Mouse (Mus musculus) adrenal gland, postnatal 25 days (tissue): ENCODE measurements around the gene Lrrc36. TPM values are rescaled to one million over a fixed set of nuclear protein-coding genes. Genes with fewer than 3 reads are reported as not detected.

Experiments
- DNase-seq: peaks from one replicate; pipeline ENCODE4 v3.0.0; 2021; ENCODE audit warnings: mixed read lengths
- total RNA-seq: library from RNA; stranded (reverse); gene quantifications from 2 replicates; pipeline ENCODE4 v1.2.3, GENCODE M21; 2021

Lrrc36 gene
- total RNA-seq, 1 experiment from 2014 or later, result 6.1 TPM

DNA sequence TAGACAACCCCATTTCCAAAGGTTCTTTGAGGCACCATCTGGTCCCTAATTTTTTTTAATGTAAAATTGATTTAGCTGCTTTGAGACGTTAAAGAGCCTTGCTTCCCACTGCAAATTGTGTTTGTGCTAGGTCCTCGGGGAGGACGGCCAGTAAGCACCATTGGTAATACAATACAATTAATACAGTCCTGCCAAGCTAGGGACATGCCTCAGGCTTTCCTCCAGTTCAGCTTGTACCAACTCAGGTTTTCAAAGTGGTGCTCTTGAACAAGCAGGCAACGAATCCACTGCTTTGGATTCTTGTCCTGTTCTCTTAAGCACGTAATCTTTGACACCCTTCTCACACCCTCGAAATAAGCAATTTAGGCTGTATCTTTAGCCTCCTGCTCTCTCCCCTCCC is 19.6 kb downstream of the Lrrc36 start:
- no peak for DNase-seq

DNA sequence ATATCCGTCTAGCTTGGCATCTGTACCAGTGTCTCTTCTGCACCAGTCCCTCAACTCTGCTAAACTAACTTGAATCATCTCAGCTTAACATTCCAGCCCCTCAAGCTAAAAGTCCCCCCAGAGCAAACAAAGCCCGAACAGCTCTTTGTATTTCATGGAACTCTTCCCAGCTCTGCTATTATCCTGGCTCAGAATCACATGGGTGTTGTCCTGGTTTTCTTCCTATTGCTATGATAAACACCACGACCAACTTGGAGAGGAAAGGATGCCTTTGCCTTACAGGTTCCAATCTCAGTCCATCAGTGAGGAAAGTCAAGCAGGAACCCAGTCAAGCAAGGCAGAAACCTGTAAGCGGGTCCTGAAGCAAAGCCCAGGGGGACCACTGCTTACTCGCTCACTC is 20.1 kb downstream of the Lrrc36 start:
- DNase-seq, result no peak

DNA sequence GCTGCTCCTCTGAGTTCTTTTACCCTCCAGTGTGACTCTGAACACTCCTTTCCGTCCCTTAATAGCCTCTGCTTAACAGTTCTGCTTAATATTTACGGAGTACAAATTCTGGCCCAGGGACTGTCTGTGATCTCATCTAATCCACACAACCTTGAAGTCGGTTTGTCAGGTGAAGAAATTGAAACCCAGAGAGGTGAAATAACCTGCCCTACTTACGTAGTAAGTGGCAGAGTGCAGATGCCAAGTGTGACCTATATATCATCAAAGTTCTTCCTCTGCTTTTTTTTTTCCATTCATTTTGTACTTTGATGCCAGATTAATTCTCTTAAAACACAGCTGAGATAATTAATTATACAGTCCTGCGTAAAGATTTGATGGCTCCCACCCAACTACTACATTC is 20.8 kb downstream of the Lrrc36 start:
- DNase-seq, result no peak

DNA sequence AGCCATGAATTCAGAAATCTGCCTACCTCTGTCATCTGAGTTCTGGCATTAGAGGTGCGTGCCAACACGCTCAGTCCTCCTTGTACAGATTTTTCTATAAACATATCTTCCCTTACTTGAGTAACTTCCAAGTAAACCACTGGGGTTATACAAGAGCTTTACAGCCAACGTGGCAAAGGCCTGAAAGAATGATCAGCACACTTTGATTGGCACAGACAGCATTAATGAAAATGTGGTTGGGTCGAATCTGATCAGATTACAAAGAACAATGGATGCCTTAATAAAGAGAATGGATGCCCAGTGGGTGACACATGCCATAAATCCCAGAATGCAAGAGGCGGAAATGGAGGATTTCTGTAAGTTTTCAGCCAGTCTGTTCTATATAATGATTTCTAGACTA is 22.8 kb downstream of the Lrrc36 start:
- DNase-seq, result no peak

DNA sequence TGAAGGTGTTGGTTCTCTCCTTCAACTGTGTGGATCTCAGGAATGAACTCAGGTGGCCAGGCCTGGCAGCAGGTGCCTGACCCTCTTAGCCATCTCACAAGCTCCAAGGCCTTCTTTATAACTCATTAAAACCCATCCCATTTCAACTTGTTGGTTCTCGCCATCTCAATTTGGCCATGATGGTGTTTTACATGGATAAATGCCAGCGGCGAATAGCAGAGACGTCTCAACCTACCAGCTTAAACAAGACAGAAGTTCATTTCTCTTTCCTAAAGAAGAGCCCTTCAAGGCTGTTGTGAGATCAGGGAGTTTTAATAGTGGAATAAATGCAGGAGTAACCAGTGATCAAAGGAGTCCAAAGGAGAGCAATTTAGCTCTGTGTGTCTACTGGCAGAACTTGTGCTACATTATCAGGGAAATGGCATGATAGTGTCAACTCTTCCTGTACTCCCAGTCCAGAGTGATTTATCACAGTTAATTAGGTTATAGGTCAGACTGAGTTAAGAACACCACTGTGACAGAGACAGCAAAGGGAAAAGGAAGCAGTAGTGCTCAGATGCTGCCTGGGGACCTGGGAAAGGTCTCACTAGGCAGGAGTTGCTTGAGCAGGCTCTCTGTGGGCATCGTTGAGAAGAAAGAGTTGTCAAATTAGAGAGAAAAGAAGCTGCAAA is 23.8 kb downstream of the Lrrc36 start:
- DNase-seq, result no peak

DNA sequence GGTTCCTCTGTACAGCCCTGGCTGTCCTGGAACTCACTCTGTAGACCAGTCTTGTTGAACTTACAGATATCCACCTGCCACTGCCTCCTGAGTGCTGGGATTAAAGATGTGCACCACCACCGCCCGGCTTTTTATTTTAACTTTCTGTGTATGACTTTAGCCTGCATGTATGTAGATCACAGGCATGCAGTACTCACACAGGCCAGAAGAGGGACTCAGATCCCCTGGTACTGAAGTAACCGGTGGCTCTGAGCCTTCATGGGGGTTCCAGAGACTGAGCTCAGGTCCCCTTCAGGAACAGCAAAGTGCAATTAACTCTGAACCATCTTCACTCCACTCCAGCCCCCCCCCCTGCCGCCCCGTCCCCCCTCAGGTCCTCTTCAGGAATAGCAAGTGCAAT is 25.5 kb downstream of the Lrrc36 start:
- DNase-seq, result peak; percentile 44

DNA sequence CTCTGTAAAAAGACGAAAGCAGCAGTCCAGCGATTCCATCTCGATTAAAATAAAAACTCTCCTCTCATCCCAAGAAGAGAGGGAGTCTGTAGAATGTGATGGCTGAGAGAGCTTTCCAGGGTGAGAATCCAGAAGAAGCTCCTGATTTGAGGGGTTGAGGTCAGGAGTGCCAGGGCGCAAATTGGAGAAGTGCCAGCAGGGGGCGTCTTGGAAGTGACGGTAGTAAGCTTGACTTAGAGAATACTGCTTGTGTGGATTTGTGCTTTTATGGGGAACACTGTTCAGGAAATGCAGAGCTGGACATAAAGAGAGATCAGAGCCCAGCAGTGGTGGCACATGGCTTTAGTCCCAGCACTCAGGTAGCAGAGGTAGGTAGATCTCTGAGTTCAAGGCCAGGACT is 28.1 kb downstream of the Lrrc36 start:
- peak; percentile 45 for DNase-seq

DNA sequence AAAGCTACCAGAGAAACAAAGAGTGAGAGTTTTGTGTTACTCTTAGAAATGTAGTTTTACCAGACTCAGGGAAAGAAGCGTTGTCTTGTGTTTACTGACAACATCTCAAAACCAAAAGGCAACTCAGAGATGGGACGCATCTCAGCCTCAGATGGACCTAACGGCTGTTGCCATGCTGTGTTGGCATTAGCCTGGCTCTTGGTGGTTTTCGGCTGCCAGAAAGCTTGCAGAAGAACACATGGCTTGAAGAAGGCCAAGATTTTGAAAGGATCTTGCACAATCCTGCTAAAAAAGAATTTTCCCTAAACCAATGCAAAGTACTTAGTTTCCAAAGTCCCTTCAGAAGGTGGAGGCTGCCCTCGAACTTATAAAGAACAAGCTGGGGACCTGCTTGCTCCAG is 29.3 kb downstream of the Lrrc36 start:
- DNase-seq, result no peak

DNA sequence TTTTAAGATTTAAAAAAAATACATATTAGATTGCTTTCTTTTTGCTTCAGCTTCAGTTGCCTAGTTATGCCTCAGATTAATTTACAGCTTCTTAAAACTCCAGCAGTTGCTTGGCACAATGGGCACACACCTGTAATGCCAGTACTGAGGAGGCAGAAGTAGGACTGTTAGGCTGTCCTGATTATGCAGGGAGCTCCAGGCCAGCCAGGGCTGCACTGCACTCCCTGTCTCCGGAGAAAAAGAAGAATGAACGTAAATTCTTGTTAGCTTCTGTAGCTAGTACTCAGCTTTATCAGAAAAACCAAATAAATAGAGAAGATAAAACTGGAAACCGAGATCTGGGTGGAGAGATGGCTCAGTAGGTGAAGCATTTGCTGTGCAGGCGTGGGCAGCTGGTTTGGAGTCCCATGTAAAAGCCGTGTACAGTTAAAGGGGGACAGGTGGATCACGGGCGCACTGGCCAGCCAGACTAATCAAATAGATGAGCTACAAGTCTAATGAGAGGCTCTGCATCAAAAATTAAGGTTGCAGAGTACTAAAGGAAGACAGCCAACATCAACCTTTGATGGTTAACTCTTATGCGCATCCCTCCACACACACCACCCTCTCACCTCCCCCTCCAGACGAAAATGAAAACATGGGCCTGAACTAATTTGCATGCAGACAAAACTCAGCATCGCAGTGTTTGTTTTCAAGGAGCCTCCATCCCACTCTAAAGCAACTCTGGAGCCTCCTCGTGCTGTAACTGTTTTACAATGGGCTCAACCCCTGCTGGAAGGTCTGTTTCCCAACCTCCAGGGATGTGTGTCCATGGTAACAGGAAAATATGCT is 32.1 kb downstream of the Lrrc36 start:
- no peak for DNase-seq

DNA sequence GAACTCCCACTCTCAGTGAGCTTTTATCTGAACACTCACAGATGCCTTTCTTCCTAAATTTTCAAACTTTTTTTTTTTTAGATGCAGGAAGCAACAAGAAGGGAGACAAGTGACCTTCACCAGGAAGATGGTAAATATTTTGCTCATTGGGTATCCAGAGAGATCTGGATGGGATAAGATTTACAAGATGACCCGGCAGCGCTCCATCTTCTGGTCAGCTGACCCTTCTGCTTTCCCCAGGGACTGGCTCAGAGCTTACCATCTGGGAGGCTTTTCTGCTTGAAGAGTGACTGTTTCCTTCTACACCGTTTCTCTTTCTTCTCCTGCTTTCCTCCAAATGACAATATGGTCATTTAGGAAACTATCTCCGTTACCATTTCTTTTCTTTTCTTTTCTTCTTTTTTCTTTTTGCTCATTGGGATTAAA is 32.8 kb downstream of the Lrrc36 start:
- DNase-seq, result no peak

DNA sequence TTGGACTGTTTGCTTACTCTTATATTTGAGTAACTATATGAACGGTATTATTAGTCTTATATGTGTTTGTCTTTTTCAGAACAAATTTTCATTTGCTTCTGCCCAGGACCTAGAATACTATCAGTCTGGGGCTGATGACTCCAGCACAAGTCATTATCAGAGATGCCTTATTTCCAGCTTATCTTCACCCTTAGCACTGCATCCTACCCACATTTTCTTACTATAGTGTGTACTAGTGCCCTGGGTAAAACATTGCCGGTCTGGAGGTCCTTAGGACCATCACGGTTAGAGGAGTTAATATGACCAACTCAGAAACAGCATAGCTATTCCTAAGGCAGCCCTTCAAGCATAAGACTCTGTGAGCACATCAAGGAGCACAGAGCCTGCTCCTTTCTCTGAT is 34.8 kb downstream of the Lrrc36 start:
- no peak for DNase-seq

DNA sequence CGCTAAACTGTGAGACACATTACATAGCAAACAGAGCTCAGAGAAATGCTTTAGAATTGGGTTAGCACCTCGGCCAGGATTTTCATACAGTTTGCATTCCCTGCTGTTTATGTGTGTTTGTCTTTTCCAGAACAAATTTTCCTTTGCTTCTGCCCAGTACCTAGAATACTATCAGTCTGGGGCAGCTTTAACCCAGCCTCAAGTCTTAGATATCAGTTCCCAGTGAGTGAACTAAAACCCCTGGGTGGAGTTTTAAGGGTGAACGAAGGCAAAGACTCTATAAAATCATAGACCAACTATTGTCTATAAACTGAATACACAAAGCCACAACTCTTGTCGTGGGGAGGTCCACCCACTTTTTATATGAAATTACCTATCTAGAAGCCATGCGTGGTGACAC is 35.2 kb downstream of the Lrrc36 start:
- DNase-seq, result no peak

DNA sequence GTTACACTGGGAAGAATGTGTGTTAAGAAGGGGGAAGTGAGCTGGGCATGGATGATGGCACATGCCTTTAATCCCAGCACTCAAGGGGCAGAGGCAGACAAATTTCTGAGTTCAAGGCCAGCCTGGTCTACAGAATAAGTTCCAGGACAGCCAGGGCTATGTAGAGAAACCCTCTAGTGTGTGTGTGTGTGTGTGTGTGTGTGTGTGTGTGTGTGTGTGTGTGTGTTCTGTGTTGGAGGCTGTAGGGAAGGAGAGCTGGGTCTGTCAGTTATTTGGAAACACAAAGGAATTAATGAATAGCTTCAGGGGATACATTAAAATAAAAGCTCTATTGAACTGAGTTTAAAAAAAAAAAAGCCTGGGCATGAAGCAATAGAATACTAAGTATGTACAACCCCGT is 37.6 kb downstream of the Lrrc36 start:
- no peak for DNase-seq

DNA sequence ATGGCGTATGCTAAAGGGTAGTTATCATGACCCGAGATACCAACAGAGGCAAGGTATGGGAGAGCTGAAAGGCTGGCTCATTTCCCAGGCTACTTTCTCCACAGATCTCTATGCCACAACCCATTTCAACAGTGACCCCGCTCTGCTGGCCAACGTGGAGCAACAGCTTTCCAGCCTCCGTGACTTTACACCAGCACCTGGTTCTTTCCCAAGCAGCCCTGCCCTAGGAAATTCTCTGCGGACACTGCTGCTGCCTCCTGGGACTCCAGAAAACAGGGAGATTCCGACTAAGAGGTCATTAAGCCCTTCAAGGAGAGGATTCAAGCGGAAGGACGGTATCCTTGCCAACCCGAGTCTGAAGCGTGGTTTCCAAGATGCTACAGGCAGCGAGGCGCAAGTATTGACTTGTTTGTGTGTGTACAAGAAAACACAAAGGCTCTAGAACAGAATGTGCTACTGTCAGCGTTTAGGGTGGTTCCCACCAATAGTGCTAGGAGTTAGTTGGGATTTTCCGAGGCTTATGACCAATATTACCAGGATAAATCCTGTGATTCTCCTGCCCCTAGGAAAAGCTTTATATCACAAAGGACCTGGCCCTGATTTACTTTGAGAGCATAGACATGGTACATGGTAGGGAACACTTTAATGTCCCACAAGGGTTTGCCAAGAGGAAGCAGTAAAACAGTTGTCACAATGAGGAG is 38.7 kb downstream of the Lrrc36 start:
- no peak for DNase-seq

DNA sequence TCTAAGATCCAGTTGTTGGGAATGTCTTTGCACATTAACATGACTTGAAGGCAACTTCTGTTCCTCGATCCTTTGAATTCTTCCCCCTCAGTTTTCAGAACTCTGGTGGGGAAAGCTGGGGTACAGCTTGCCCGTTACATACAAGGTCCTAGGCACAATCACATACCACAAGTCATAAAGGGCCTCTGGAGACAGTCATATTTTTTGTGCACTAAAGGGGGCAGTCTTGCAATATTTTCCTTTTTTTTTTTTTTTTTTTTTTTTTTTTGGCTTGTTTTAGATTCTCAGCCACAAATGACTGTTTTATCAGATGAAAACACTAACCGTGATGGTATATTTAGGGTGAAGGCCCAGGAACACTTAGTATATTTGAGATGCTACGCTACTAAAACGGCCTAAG is 39.9 kb downstream of the Lrrc36 start:
- DNase-seq, result no peak

DNA sequence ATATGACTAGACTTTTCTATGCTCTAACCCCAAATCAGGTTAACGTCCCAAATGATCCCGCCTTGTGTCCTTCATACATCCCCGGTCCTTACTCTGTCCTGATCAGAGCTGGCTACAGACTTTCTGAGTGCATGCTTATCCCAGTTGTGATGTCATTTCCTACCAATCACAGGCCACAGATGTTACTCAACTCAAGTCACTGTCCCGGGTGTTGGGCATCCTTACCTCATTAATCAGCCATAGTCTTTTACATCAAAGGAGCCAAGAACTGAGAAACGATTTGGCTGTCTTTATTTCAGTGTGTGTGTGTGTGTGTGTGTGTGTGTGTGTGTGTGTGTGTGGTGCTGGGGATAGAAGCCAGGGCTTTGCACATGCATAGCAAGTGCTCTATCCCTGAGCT is 40.7 kb downstream of the Lrrc36 start:
- no peak for DNase-seq

DNA sequence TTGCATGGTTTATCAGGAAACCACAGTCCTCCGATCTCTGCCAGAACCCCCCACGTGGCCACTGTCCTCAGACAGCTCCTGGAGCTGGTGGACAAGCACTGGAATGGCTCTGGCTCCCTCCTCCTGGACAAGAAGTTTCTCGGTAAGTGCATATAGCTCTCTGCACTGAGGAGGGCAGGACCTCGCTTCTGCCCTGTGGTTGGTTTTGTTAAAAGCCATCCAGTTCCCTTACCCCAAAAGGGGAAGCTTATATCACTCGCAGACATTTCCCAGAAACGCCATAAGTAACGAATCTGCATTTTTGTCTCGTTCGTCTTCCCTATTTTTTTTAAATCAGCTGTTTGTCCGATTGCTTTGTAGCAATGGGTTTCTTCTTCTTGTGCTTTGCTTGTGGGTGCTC is 41.8 kb downstream of the Lrrc36 start:
- DNase-seq, result no peak

DNA sequence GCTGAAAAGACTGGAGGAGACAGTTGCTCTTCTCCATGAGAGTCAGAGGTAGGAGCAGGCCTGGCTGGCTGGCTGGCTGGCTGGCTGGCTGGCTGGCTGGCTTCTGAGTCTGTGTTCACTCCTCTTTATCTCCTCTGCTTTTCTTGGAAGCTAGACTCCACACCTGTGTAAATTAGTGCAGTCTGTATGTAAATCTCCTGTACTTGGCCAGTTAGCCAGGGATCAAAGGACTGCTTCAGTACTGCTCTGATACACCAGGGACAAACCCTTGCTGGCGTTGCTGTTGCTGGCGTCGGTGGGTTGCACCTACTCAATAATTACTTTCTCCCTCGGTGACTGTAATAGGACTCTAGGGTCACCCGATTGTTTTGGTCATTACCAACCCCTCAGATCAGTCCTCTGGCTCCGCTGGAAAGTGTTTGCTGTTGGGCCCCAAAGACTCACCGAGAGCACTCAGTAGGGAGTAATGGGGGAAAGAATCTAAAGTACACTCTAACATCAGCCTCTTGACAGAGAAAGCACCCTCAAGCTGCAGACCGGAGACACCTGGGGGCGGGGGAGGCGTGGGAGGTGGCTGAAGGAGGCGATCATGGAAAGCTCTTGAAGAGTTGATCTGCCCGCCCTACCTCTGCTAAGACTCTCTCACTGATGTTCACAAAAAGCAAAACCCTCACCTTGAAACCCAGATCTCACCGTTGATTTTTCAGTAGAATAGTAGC is 47.9 kb downstream of the Lrrc36 start:
- DNase-seq, result no peak

DNA sequence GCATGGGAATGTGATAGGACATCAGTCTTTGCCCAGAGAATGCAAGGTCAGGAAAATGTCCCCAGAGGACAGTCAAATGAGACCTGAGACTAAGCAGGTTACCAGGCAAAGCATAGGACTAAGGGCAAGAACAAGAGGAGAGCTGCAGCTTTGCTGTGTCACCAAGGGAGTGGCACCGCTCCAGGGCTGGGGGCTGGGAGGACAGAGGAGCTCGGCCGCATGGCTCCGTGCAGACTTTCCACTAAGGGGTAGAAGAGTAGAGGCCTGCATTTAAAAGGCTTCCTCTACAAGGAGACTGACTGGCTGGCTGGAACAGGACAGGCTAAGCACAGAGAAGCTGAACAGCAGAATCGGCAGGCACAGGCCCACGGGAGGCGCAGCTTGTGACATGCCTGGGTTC is 51.2 kb downstream of the Lrrc36 start:
- DNase-seq, result no peak

DNA sequence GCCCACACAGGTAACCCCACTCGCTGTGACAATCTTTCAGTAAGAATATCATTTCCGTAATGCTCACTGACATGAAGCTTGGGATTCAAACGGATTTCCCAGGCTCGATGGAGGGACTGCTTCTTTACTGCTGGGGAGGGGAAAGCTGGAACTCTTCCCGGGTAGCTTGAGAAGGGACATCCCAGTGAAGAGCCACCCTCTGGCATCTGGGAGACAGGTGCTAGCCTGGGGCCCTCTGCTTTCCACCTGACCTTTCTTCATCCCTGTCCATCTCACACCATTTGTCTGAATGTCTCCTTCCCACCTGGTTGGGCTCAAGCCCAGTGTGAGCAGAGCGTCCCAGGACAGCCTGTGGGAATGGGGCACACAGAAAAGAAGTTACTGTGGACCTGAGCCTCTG is 52.9 kb downstream of the Lrrc36 start:
- DNase-seq, result no peak

DNA sequence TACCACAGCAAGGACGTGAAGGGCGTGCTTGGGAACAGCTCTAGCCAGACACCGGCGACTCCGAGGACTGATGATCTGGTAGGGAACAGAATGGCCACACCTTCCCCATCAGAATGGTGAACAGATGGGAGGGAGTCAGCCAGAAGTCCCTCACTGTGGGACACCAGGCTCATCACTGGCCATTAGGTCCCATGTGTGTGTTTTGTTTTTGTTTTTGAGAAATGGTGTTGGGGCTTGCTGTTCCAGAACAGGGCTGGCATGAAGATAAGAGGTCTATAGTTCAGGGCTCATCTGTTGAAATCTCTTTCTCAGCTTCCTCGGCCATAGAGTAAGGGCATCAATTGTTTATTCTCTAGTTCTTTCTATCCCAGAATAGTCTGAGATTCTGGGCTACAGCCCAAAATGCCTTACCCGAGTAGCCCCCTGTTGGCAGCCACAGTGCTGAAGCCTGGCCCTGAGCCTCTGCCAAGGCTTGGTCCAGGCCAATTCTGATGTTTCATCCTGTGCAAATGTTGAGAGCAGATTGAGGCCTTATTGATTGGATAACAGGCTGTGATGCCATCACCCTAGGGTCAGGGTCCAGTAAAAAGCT is 53.4 kb downstream of the Lrrc36 start:
- no peak for DNase-seq

DNA sequence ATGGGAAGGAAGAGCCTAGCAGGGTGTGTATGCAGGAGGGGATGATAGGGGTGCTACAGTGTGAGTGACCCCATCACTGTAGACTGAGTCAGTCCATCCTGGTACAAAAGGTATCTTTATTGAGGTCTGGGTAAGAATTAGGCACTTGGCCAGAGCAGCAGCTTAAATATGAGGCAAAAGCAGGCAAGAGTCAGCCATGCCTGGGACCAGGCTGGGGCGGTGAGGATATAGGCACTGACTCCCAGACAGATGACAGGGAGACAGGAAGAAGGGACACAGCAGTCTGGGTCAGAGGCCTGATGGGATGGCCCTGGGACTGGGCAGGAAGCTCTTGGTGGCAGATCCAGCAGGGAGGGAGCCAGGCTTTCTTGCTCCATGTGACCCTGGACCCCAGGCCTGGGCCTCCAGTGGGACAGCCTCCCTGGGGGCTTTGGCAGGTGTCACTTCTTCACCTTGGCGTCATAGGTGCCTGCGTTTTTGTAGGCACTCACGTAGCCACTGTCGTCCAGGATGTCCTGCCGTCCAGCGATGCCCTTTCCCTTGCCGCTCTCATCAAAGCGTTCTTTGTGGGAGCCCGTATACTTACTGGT is 54.1 kb downstream of the Lrrc36 start:
- DNase-seq, result no peak
